Mouse (Mus musculus): ENCODE measurements around the gene Hjurp.

Hjurp gene

GRCm38 (mm10) chr1:88260604-88261377 lies 16.6 kb downstream of the Hjurp start:
- no peak for DNase-seq (ENCODE audit: low spot score)

- DNase-seq (ENCODE audit: low spot score): peak; percentile 76
These were observed 17.3 kb downstream of the Hjurp start for GRCm38 (mm10) chr1:88260114-88260513.

GRCm38 (mm10) chr1:88259643-88260024 lies 17.8 kb downstream of the Hjurp start:
- no peak for DNase-seq (ENCODE audit: low spot score)

DNA sequence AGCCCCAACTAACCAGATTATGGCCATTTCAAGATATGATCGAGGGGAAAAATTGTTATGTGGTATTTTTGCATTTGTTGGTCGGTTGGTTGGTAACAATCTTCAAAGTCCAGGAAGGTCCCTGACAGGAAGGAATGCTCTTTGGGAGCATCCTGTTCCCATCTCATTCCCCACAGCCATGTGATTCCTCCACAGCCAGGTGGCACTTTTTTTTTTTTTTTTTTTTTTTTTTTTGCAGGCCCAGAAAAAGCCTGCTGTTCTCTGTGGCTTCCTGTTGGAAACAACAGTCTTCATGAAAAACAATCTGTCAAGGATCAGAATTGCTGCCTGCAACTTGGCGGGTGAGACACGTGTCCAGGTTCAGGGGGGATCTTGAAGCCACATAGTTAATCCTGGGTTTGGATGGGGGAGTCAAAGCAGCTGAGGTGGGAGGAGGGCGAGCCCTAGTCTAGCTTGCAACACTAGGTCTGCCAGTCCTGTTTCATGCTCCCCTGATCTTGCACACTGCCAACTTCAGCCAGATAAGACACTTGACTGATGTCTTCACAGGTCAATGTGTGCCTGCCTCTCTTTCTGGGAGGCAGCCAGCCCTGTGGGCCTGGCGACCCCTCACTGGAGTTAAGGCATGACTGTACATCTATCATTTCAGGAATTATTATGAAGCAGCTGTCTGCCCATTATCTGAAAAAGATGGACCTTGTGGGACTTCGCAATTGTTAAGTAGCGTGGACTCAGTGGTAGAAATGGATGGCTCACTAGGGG lies 18.4 kb downstream of the Hjurp start:
- DNase-seq (ENCODE audit: low spot score): peak; percentile 95

DNA sequence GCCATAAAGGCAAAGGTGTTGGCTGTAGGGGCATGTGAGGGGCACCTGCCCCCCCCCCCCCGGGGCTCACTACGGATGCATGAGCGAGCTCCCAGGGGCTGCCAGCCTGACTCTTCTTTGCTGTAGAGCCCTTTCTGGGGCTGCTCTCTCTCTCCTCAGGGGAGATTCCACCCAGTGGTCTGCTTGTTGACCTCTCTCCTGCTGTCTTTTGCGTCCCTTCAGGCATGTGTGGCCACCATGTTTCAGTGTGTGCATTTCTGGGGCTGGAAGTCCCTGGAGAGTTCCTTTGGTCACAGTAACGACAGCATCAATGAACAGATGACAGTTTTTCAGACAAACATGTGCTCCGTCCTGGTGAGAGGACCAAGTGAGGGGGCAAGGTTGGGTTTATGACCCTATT lies 19.1 kb downstream of the Hjurp start:
- DNase-seq (ENCODE audit: low spot score): no peak

- no peak for DNase-seq (ENCODE audit: low spot score)
These were observed 19.8 kb downstream of the Hjurp start for GRCm38 (mm10) chr1:88257681-88258080.

GRCm38 (mm10) chr1:88256886-88257663 lies 20.4 kb downstream of the Hjurp start:
- DNase-seq (ENCODE audit: low spot score): peak; percentile 61

- no peak for DNase-seq (ENCODE audit: low spot score)
These were observed 21.3 kb downstream of the Hjurp start for GRCm38 (mm10) chr1:88255989-88256754.

- no peak for DNase-seq (ENCODE audit: low spot score)
These were observed 22.0 kb downstream of the Hjurp start for GRCm38 (mm10) chr1:88255466-88255857.

- no peak for DNase-seq (ENCODE audit: low spot score)
These were observed 22.5 kb downstream of the Hjurp start for GRCm38 (mm10) chr1:88254793-88255465.

DNA sequence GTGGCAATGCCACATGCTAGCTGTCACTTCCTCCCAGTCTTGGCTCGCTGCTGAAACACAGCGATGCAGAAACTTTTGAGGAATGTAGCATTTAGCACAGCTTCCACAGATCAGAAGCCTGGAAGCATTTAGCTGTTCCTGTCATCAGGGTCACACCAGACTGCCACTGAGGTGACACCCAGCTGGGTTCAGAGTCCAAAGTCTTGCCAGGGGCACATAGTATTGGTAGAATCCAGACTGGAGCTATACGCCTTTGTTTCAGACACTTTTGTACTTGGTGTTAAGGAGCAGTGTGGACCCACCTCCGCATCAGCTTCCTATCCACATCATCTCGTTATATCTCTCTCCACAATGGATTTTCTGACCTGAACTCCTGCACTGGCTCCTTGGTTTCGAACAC lies 23.9 kb downstream of the Hjurp start:
- no peak for DNase-seq (ENCODE audit: low spot score)

- DNase-seq (ENCODE audit: low spot score): no peak
These were observed 24.3 kb downstream of the Hjurp start for GRCm38 (mm10) chr1:88253106-88253505.

DNA sequence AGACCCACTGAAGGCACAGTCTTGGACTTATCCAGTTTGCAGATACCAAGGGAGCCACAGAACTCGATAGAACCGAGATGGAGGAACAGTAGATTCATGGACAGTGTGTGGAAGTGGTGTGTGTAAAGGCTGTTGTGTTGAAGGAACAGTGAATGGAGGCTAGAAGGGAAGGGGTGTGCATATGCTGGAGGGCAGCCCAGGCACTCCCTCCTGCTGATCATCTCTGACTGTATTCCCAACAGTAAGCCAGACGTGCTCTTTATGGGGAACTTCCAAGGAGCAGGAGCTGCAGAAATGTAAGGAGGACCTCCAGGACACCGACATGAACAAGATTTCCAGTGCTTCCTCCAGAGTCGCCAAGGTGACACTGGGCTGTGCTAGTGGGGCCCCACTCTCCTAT lies 27.4 kb downstream of the Hjurp start:
- no peak for DNase-seq (ENCODE audit: low spot score)

GRCm38 (mm10) chr1:88249596-88249995 lies 27.8 kb downstream of the Hjurp start:
- DNase-seq (ENCODE audit: low spot score): no peak

GRCm38 (mm10) chr1:88248658-88249057 lies 28.8 kb downstream of the Hjurp start:
- DNase-seq (ENCODE audit: low spot score): no peak

DNA sequence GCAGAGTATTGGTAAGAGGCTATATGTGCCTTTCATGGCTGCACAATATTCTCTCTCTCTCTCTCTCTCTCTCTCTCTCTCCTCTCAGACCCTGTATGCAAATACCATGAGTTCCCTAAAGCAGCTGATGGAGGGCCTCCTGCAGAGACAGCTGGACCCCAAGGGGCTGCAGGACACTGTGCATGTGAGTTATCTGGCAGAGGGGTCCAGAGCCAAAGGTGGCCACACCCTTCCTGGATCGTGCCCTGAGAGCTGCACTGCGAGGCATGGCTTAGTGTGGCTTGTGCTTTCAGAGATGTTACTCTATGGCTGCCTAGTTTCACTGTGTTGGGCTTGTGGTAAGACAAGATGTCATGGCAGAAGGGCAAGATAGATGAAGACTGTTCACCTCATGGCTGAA lies 29.8 kb downstream of the Hjurp start:
- no peak for DNase-seq (ENCODE audit: low spot score)

DNA sequence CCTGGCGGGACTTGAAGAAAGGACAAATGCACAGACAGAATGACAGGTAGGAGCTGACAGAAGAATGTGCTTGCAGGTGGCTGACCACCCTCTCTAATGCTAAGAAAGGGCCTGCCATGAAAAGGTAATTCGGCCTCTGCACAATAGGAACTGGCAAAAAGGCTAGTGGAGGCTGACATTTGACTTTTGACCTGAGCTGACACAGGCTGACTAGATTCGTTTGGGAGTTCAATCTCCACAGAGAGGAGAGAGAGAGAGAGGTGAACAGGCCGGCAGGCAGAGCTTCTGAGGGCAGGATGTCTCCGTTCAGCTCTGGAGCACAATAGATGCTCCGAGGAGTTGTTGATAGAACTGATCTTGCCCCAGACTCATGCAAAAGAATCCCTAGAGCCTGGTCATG lies 31.0 kb downstream of the Hjurp start:
- no peak for DNase-seq (ENCODE audit: low spot score)

DNA sequence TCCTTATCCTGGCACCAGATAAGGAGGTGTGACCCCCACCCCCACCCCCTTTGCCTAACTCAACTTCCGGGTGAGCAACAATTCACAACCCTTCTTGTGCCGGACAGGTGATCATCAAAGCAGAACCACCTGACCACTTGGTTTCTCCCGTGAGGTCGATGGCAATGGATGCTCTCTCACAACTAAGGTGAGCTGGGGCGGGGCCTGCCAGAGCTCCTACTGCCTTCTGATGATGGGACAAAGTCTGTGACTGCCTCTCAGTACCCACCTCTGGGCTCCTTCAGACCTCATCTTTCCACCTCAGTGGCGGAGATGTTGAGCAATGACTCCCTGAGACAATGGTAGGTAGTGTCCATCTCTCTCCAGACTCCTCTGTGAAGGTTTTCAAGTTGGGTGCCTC lies 31.6 kb downstream of the Hjurp start:
- DNase-seq (ENCODE audit: low spot score): no peak

- DNase-seq (ENCODE audit: low spot score): no peak
These were observed 33.6 kb downstream of the Hjurp start for GRCm38 (mm10) chr1:88243861-88244260.

DNA sequence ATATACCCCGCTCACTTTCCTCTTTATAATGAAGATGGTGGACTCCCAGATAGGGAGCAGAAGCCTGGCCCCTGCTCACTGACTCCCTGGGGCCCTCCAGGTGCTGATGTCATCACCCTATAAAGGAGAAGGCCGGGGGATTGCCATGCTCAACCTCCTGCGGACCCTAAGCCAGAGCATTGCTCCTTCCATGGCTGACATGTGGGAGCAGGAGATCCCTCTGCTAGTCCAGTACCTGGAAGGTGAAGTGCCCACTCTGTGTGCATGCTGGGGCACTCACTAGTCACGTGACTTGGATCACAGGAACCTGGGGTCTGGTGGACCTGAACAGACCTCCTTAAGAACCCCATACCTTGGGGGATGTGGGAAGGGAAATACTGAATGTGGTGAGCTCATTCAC lies 36.9 kb downstream of the Hjurp start:
- no peak for DNase-seq (ENCODE audit: low spot score)

DNA sequence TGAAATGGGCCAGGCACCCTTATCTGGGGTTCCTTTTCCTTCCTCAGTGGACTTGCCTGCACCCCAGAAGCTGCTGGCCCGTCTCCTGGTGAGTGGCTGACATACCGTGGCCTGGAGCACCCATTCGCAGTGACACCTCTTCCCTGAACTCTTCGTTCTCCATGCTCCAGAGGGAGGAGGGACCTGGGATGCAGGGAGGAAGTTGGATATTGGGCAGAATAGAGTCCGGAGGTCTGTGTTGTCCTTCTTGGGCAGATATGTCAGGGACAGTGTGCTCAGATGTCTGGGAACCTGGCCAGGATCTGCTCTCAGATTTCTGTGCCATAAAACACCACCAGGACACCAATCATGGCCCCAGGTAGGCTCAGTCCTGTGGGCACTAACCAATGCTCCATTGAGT lies 37.4 kb downstream of the Hjurp start:
- DNase-seq (ENCODE audit: low spot score): no peak

Measured in ovary, adult 18-20 months (tissue).